Mouse (Mus musculus): ENCODE measurements around the gene Arpc2. TPM values are rescaled to one million over a fixed set of nuclear protein-coding genes. Genes with fewer than 3 reads are reported as not detected.

Gene Arpc2
- polyA plus RNA-seq, 1 experiment from 2014 or later = 436 TPM

DNA sequence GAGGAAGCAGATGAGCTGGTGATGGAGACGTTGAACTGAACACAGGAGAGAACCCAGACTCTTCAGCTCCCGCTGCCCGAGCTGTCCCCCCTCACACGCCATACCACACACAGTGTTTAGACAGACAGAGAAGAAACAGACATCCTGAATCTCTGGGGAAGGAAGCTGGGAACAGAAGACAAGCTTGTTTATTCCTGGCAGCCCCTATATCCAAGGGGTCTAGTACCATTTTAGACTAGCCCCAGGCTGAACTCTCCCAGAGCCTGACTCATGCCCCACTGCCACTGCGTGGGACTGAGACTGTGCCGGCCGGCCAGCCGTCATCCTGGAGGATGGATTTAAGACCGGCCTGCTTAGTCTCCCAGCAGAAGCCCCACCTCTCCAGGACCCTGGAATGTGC is 39.1 kb downstream of the Arpc2 start:
- peak overlapping the region; percentile 39 for H3K4me2 ChIP-seq (ENCODE audit: low read length)
- H3K9ac ChIP-seq (ENCODE audit: low read length) = no peak overlapping the region
- WGBS = 10% methylated on average over 9 of the region's 9 CpGs
- H3K4me1 ChIP-seq (replicated peaks; ENCODE audit: control insufficient read depth, insufficient read depth, low read length) = peaks cover 53% of the 10 kb centered on the region
- ATAC-seq (replicated peaks; ENCODE audit: low FRiP score, low TSS enrichment, low read depth) (peak; percentile 71), DNase-seq (ENCODE audit: low spot score) (peak; percentile 73)
- peak overlapping the region; percentile 88 for H3K27ac ChIP-seq (ENCODE audit: low read depth)
- no peaks in the 10 kb centered on the region for H3K27me3 ChIP-seq (replicated peaks; ENCODE audit: control insufficient read depth, insufficient read depth, low read length)
- H3K36me3 ChIP-seq (ENCODE audit: control insufficient read depth, insufficient read depth, low read length) = peaks cover 13% of the 10 kb centered on the region
- no peaks in the 10 kb centered on the region for H3K9me3 ChIP-seq (ENCODE audit: control insufficient read depth, low read length)
- H3K4me3 ChIP-seq (ENCODE audit: low read depth, low read length) = no peak overlapping the region

DNA sequence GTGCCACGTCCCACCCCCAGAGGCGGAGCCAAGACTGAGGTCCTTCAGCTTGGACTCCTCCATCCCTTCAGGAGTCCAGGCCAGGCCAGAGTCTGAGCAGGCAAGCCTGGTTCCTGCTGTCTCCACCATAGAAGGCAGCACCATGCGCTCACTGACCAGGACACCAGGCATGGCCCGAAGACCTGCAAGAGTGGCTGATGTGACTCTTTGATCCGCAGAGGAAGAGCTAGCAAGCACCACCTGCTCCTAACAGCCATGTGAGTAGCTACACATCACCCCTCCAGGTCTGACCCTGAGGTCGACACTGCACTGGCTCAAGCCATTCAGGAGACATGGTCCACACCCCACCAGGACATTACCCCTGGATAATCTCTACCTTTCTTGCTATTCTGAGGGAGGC is 41.2 kb downstream of the Arpc2 start:
- Histone ChIP-seq H3K27ac (ENCODE audit: low read depth) (no peak overlapping the region), H3K9ac (ENCODE audit: low read length) (no peak overlapping the region; the same call in 1 of the 2 replicates), H3K27me3 (replicated peaks; ENCODE audit: control insufficient read depth, insufficient read depth, low read length) (no peaks in the 10 kb centered on the region), H3K4me1 (replicated peaks; ENCODE audit: control insufficient read depth, insufficient read depth, low read length) (peaks cover 41% of the 10 kb centered on the region), H3K9me3 (ENCODE audit: control insufficient read depth, low read length) (no peaks in the 10 kb centered on the region), H3K4me2 (ENCODE audit: low read length) (peak overlapping the region; percentile 40), H3K36me3 (ENCODE audit: control insufficient read depth, insufficient read depth, low read length) (peaks cover 33% of the 10 kb centered on the region), H3K4me3 (ENCODE audit: low read depth, low read length) (peak overlapping the region; percentile 27)
- no peak for ATAC-seq (replicated peaks; ENCODE audit: low FRiP score, low TSS enrichment, low read depth)
- WGBS = 45% methylated on average over 6 of the region's 6 CpGs
- DNase-seq (ENCODE audit: low spot score) = no peak

- Histone ChIP-seq H3K27ac (ENCODE audit: low read depth) (no peak overlapping the region), H3K4me2 (ENCODE audit: low read length) (peak overlapping the region; percentile 40), H3K9ac (ENCODE audit: low read length) (peak overlapping the region; percentile 22; the same call in 1 of the 2 replicates), H3K4me3 (ENCODE audit: low read depth, low read length) (peak overlapping the region; percentile 27), H3K9me3 (ENCODE audit: control insufficient read depth, low read length) (no peaks in the 10 kb centered on the region), H3K4me1 (replicated peaks; ENCODE audit: control insufficient read depth, insufficient read depth, low read length) (peaks cover 50% of the 10 kb centered on the region), H3K27me3 (replicated peaks; ENCODE audit: control insufficient read depth, insufficient read depth, low read length) (no peaks in the 10 kb centered on the region), H3K36me3 (ENCODE audit: control insufficient read depth, insufficient read depth, low read length) (peaks cover 42% of the 10 kb centered on the region)
- ATAC-seq (replicated peaks; ENCODE audit: low FRiP score, low TSS enrichment, low read depth) (no peak), DNase-seq (ENCODE audit: low spot score) (no peak)
- WGBS = 30% methylated on average over 8 of the region's 8 CpGs
These were observed 42.1 kb downstream of the Arpc2 start for GRCm38 (mm10) chr1:74277883-74278537.

DNA sequence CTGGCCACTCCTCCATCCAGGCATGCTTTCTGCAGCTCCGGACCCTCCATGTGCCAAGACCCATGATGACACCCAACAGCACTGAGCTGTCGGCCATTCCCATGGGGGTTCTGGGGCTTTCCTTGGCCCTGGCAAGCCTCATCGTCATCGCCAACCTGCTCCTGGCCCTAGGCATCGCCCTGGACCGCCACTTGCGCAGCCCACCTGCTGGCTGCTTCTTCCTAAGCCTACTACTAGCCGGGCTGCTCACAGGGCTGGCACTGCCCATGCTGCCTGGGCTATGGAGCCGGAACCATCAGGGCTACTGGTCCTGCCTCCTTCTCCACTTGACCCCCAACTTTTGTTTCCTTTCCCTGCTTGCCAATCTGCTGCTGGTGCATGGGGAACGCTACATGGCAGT is 42.7 kb downstream of the Arpc2 start, which contains the start of gene Gpbar1:
Gene Gpbar1 (plus strand): TSS at position 13 of the 400 bp plus-strand sequence.
- Histone ChIP-seq H3K4me1 (replicated peaks; ENCODE audit: control insufficient read depth, insufficient read depth, low read length) (peaks cover 52% of the 10 kb centered on the region), H3K9me3 (ENCODE audit: control insufficient read depth, low read length) (no peaks in the 10 kb centered on the region), H3K4me3 (ENCODE audit: low read depth, low read length) (peak within 1 kb of the TSS; percentile 27), H3K27me3 (replicated peaks; ENCODE audit: control insufficient read depth, insufficient read depth, low read length) (no peaks in the 10 kb centered on the region), H3K36me3 (ENCODE audit: control insufficient read depth, insufficient read depth, low read length) (peaks cover 44% of the 10 kb centered on the region), H3K9ac (ENCODE audit: low read length) (peak within 1 kb of the TSS; percentile 22), H3K27ac (ENCODE audit: low read depth) (no peak within 1 kb of the TSS), H3K4me2 (ENCODE audit: low read length) (peak within 1 kb of the TSS; percentile 40)
- ATAC-seq (replicated peaks; ENCODE audit: low FRiP score, low TSS enrichment, low read depth) = no peak
- WGBS = 88% methylated on average over 10 of the region's 10 CpGs
- no peak for DNase-seq (ENCODE audit: low spot score)

GRCm38 (mm10) chr1:74278988-74279387 is 43.1 kb downstream of the Arpc2 start:
- Histone ChIP-seq H3K27me3 (replicated peaks; ENCODE audit: control insufficient read depth, insufficient read depth, low read length) (no peaks in the 10 kb centered on the region), H3K4me3 (ENCODE audit: low read depth, low read length) (no peak overlapping the region), H3K9me3 (ENCODE audit: control insufficient read depth, low read length) (no peaks in the 10 kb centered on the region), H3K4me1 (replicated peaks; ENCODE audit: control insufficient read depth, insufficient read depth, low read length) (peaks cover 52% of the 10 kb centered on the region), H3K27ac (ENCODE audit: low read depth) (no peak overlapping the region), H3K4me2 (ENCODE audit: low read length) (no peak overlapping the region), H3K36me3 (ENCODE audit: control insufficient read depth, insufficient read depth, low read length) (peaks cover 44% of the 10 kb centered on the region), H3K9ac (ENCODE audit: low read length) (no peak overlapping the region)
- no peak for DNase-seq (ENCODE audit: low spot score)
- ATAC-seq (replicated peaks; ENCODE audit: low FRiP score, low TSS enrichment, low read depth) = no peak
- WGBS = 87% methylated on average over 11 of the region's 11 CpGs

DNA sequence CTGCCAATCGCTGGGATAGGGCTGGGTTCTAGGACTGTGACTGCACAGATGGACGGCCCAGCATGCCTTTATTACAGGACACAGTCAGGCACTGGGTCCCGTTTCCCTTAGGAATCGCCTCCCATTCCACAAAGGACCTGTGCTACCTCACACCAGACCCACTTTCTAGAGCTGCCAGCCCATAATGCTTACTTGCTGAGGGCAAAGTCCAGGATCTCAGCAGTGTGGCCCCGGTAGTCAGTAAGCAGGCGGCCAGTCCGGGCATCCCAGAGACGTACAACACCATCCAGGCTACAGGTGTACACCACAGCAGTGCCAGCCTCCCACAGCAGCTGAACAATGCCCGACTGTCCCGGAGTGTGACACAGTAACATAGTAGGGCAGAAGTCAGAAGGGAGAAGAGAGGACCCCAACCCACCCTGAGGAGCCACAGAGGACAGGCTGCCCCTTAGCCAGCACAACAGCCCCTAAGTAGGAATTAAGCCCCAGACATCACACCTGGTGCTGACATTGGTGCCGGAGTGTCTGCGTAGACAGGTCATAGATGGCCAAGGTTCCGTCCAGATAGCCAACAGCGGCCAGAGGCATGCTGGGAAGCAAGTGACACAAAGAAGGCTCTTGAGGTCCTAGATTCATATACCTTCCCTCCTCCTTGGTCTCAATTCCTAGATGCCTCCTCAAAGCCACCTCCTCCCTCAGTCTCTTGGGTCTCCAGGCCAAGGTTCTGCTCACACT is 44.9 kb downstream of the Arpc2 start:
- no peaks in the 10 kb centered on the region for H3K9me3 ChIP-seq (ENCODE audit: control insufficient read depth, low read length)
- H3K4me2 ChIP-seq (ENCODE audit: low read length) = no peak overlapping the region
- DNase-seq (ENCODE audit: low spot score) (no peak), ATAC-seq (replicated peaks; ENCODE audit: low FRiP score, low TSS enrichment, low read depth) (no peak)
- peaks cover 44% of the 10 kb centered on the region for H3K36me3 ChIP-seq (ENCODE audit: control insufficient read depth, insufficient read depth, low read length)
- no peaks in the 10 kb centered on the region for H3K27me3 ChIP-seq (replicated peaks; ENCODE audit: control insufficient read depth, insufficient read depth, low read length)
- no peak overlapping the region for H3K4me3 ChIP-seq (ENCODE audit: low read depth, low read length)
- no peak overlapping the region for H3K9ac ChIP-seq (ENCODE audit: low read length)
- H3K27ac ChIP-seq (ENCODE audit: low read depth) = no peak overlapping the region
- WGBS = 90% methylated on average over 14 of the region's 14 CpGs
- peaks cover 40% of the 10 kb centered on the region for H3K4me1 ChIP-seq (replicated peaks; ENCODE audit: control insufficient read depth, insufficient read depth, low read length)

GRCm38 (mm10) chr1:74281372-74281771 is 45.5 kb downstream of the Arpc2 start:
- Histone ChIP-seq H3K27ac (ENCODE audit: low read depth) (no peak overlapping the region), H3K4me3 (ENCODE audit: low read depth, low read length) (no peak overlapping the region), H3K9ac (ENCODE audit: low read length) (no peak overlapping the region), H3K36me3 (ENCODE audit: control insufficient read depth, insufficient read depth, low read length) (peaks cover 44% of the 10 kb centered on the region), H3K27me3 (replicated peaks; ENCODE audit: control insufficient read depth, insufficient read depth, low read length) (no peaks in the 10 kb centered on the region), H3K9me3 (ENCODE audit: control insufficient read depth, low read length) (no peaks in the 10 kb centered on the region), H3K4me1 (replicated peaks; ENCODE audit: control insufficient read depth, insufficient read depth, low read length) (peaks cover 45% of the 10 kb centered on the region), H3K4me2 (ENCODE audit: low read length) (no peak overlapping the region)
- ATAC-seq (replicated peaks; ENCODE audit: low FRiP score, low TSS enrichment, low read depth) (no peak), DNase-seq (ENCODE audit: low spot score) (no peak)
- WGBS = 83% methylated on average over 2 of the region's 2 CpGs

- DNase-seq (ENCODE audit: low spot score) (no peak), ATAC-seq (replicated peaks; ENCODE audit: low FRiP score, low TSS enrichment, low read depth) (no peak)
- peaks cover 49% of the 10 kb centered on the region for H3K36me3 ChIP-seq (ENCODE audit: control insufficient read depth, insufficient read depth, low read length)
- 95% methylated on average over 8 of the region's 8 CpGs for WGBS
- H3K27ac ChIP-seq (ENCODE audit: low read depth) = no peak overlapping the region
- no peak overlapping the region for H3K4me2 ChIP-seq (ENCODE audit: low read length)
- H3K9ac ChIP-seq (ENCODE audit: low read length) = no peak overlapping the region
- no peaks in the 10 kb centered on the region for H3K27me3 ChIP-seq (replicated peaks; ENCODE audit: control insufficient read depth, insufficient read depth, low read length)
- no peaks in the 10 kb centered on the region for H3K9me3 ChIP-seq (ENCODE audit: control insufficient read depth, low read length)
- H3K4me1 ChIP-seq (replicated peaks; ENCODE audit: control insufficient read depth, insufficient read depth, low read length) = peaks cover 44% of the 10 kb centered on the region
- no peak overlapping the region for H3K4me3 ChIP-seq (ENCODE audit: low read depth, low read length)
These were observed 46.0 kb downstream of the Arpc2 start for GRCm38 (mm10) chr1:74281886-74282285.

All from intestine, embryonic 14.5 days (tissue).